Mouse (Mus musculus) spleen, adult 2 months (tissue): ENCODE data around the gene Tepsin. TPM values are rescaled to one million over a fixed set of nuclear protein-coding genes. Genes with fewer than 3 reads are reported as not detected.

ENCODE experiments used
- DNase-seq, 2 experiments: peaks; one replicate each; pipeline versions ENCODE4 v3.0.0 to v3.0.0-alpha.2; 2012 to 2021; ENCODE audit warnings: low spot score in 2 of 2, low read depth in 1 of 2
- H3K27ac ChIP-seq: fragments of 200-500 bp; 2 replicates; pipeline ENCODE4 v1.5.1; 2012; ENCODE audit warnings: low read length, inconsistent platforms; ENCODE audit not compliant: insufficient read depth
- H3K27me3 ChIP-seq: fragments of 200-500 bp; 2 replicates; pipeline ENCODE4 v1.6.1; 2012; ENCODE audit warnings: mild to moderate bottlenecking, moderate library complexity, low read length, inconsistent platforms; ENCODE audit not compliant: control insufficient read depth, insufficient read depth
- H3K36me3 ChIP-seq: fragments of 200-500 bp; 2 replicates; pipeline ENCODE4 v1.6.1; 2012; ENCODE audit warnings: mild to moderate bottlenecking, low read length, inconsistent platforms; ENCODE audit not compliant: control insufficient read depth, insufficient read depth
- H3K4me1 ChIP-seq: fragments of 200-500 bp; 2 replicates; pipeline ENCODE4 v1.6.1; 2011; ENCODE audit warnings: inconsistent platforms; ENCODE audit not compliant: control insufficient read depth, insufficient read depth, insufficient read length
- H3K4me3 ChIP-seq: fragments of 200-500 bp; 2 replicates; pipeline ENCODE4 v1.5.1; 2011; ENCODE audit warnings: mild to moderate bottlenecking, inconsistent platforms; ENCODE audit not compliant: insufficient read depth, insufficient read length; ENCODE audit errors: extremely low read depth
- CTCF ChIP-seq: fragments of 200-500 bp; IDR thresholded peaks from 2 replicates; pipeline ENCODE4 v1.5.1; 2011; ENCODE audit warnings: mild to moderate bottlenecking, inconsistent platforms; ENCODE audit not compliant: insufficient read depth, insufficient read length, insufficient replicate concordance; ENCODE audit errors: extremely low read depth
- POLR2A ChIP-seq: fragments of 200-500 bp; IDR thresholded peaks from 2 replicates; pipeline ENCODE4 v1.6.1; 2011; ENCODE audit warnings: low read depth, low read length, inconsistent platforms
- WGBS: fragments of 180-500 bp; shearing (Covaris S2); methylation state at CpG from one replicate; pipeline ENCODE4 v1.1.7; 2018; 5-methylcytosine and 5-hydroxymethylcytosine counted together
- polyA plus RNA-seq: library from polyadenylated mRNA; depleted of rRNA; stranded (reverse); fragments of >200 nt; gene quantifications from 2 replicates; pipeline ENCODE4 v1.2.3, GENCODE M21; 2012

The Tepsin gene
- polyA plus RNA-seq, 1 experiment: 34.3 TPM

GRCm38 (mm10) chr11:120072986-120073647 is 25.4 kb downstream of the Tepsin start:
- no peak for TF ChIP-seq POLR2A
- TF ChIP-seq CTCF: no peak
- DNase-seq: no peak
- H3K36me3 ChIP-seq: peaks cover 6% of the 10 kb centered on the region
- no peaks in the 10 kb centered on the region for H3K27me3 ChIP-seq
- no peak overlapping the region for H3K4me3 ChIP-seq
- WGBS: 89% methylated on average over 9 of the region's 9 CpGs
- H3K4me1 ChIP-seq: no peaks in the 10 kb centered on the region; the same call in 1 of the 2 replicates
- H3K27ac ChIP-seq: no peak overlapping the region

GRCm38 (mm10) chr11:120071731-120072320 is 26.7 kb downstream of the Tepsin start:
- WGBS: 85% methylated on average over 7 of the region's 7 CpGs
- Histone ChIP-seq H3K4me1 (no peaks in the 10 kb centered on the region; the same call in 1 of the 2 replicates), H3K36me3 (peaks cover 6% of the 10 kb centered on the region), H3K4me3 (no peak overlapping the region), H3K27me3 (no peaks in the 10 kb centered on the region), H3K27ac (no peak overlapping the region)
- no peak for DNase-seq
- TF ChIP-seq CTCF (no peak), POLR2A (no peak)

- Histone ChIP-seq H3K27me3 (no peaks in the 10 kb centered on the region), H3K36me3 (peaks cover 4% of the 10 kb centered on the region; the same call in 1 of the 2 replicates), H3K4me1 (no peaks in the 10 kb centered on the region; the same call in 1 of the 2 replicates), H3K4me3 (no peak overlapping the region), H3K27ac (no peak overlapping the region)
- WGBS: 80% methylated on average over 12 of the region's 12 CpGs
- DNase-seq: no peak
- TF ChIP-seq CTCF (no peak), POLR2A (no peak)
These were observed 27.5 kb downstream of the Tepsin start for GRCm38 (mm10) chr11:120071065-120071464.

GRCm38 (mm10) chr11:120070286-120070930 is 28.1 kb downstream of the Tepsin start:
- WGBS: 96% methylated on average over 27 of the region's 27 CpGs
- peaks cover 4% of the 10 kb centered on the region; the same call in 1 of the 2 replicates for H3K36me3 ChIP-seq
- H3K27ac ChIP-seq: no peak overlapping the region
- H3K4me3 ChIP-seq: no peak overlapping the region
- no peak for DNase-seq
- no peaks in the 10 kb centered on the region; the same call in 1 of the 2 replicates for H3K4me1 ChIP-seq
- no peaks in the 10 kb centered on the region for H3K27me3 ChIP-seq
- TF ChIP-seq CTCF (no peak), POLR2A (no peak)

GRCm38 (mm10) chr11:120069261-120069660 is 29.3 kb downstream of the Tepsin start:
- Histone ChIP-seq H3K36me3 (peaks cover 4% of the 10 kb centered on the region; the same call in 1 of the 2 replicates), H3K4me3 (no peak overlapping the region), H3K27me3 (no peaks in the 10 kb centered on the region), H3K27ac (no peak overlapping the region), H3K4me1 (no peaks in the 10 kb centered on the region; the same call in 1 of the 2 replicates)
- 86% methylated on average over 11 of the region's 11 CpGs for WGBS
- DNase-seq: no peak
- no peak for TF ChIP-seq POLR2A
- no peak for TF ChIP-seq CTCF

- no peak for DNase-seq
- Histone ChIP-seq H3K36me3 (peaks cover 4% of the 10 kb centered on the region; the same call in 1 of the 2 replicates), H3K4me1 (no peaks in the 10 kb centered on the region; the same call in 1 of the 2 replicates), H3K4me3 (no peak overlapping the region), H3K27me3 (no peaks in the 10 kb centered on the region), H3K27ac (no peak overlapping the region)
- WGBS: 92% methylated on average over 17 of the region's 17 CpGs
- TF ChIP-seq POLR2A (no peak), CTCF (no peak)
These were observed 30.7 kb downstream of the Tepsin start for GRCm38 (mm10) chr11:120067834-120068233.
